Mouse (Mus musculus) embryonic facial prominence, embryonic 12.5 days (tissue): ENCODE data around the gene Triml2. TPM values are rescaled to one million over a fixed set of nuclear protein-coding genes. Genes with fewer than 3 reads are reported as not detected.

Source experiments
- ATAC-seq: fragments of 200-750 bp; cut with Nextera tagmentation; 2 replicates; pipeline ENCODE4 v1.8.0; 2017; ENCODE audit not compliant: insufficient number of reproducible peaks, insufficient read depth, low FRiP score, low TSS enrichment
- H3K27ac ChIP-seq: fragments of 300-500 bp; sonication (generic); 2 replicates; pipeline ENCODE4 v1.5.1; 2016; ENCODE audit warnings: mild to moderate bottlenecking
- H3K27me3 ChIP-seq: fragments of 300-500 bp; sonication (generic); 2 replicates; pipeline ENCODE4 v1.6.1; 2016; ENCODE audit warnings: mild to moderate bottlenecking, moderate library complexity
- H3K36me3 ChIP-seq: fragments of 300-500 bp; sonication (generic); 2 replicates; pipeline ENCODE4 v1.6.1; 2016; ENCODE audit warnings: mild to moderate bottlenecking
- H3K4me1 ChIP-seq: fragments of 300-500 bp; sonication (generic); 2 replicates; pipeline ENCODE4 v1.6.1; 2016
- H3K4me2 ChIP-seq: fragments of 300-500 bp; sonication (generic); replicated peaks from 2 replicates; pipeline ENCODE4 v1.6.1; 2016; ENCODE audit warnings: mild to moderate bottlenecking, moderate library complexity
- H3K4me3 ChIP-seq: fragments of 300-500 bp; sonication (generic); 2 replicates; pipeline ENCODE4 v1.5.1; 2016; ENCODE audit warnings: mild to moderate bottlenecking
- H3K9ac ChIP-seq: fragments of 300-500 bp; sonication (generic); 2 replicates; pipeline ENCODE4 v1.6.1; 2016; ENCODE audit warnings: mild to moderate bottlenecking, moderate library complexity
- H3K9me3 ChIP-seq: fragments of 300-500 bp; sonication (generic); 2 replicates; pipeline ENCODE4 v1.6.1; 2016; ENCODE audit warnings: mild to moderate bottlenecking, moderate library complexity
- WGBS: fragments of 180-500 bp; shearing (Covaris S2); methylation state at CpG from one replicate; pipeline ENCODE4 v1.1.7; 2016; 5-methylcytosine and 5-hydroxymethylcytosine counted together
- polyA plus RNA-seq: library from polyadenylated mRNA; unstranded; fragments of >200 nt; fragmentation: Nextera tagmentation; extraction: Ambion mirVana; gene quantifications from 2 replicates; pipeline ENCODE4 v1.2.1, GENCODE M21; 2016

Triml2 gene
- polyA plus RNA-seq, 1 experiment from 2014 or later = not detected

DNA sequence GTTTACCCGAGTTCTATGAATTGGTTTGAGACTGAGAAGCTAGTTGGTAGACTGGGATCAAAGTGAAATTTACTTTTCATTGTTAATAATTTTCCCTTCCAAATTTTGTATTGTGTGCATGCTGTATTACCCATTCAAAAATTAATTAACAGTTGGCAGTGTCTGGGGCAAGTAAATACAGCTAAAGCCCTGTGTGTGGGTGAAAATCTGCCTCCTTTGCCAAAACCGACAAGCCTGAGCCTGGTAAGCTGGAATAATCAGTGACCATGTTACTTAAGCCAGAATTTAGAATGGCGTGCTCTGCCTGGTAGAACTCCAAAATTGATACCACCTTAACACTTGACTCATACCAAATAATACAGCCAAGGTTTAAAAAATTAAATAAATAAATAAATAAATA lies 63.0 kb downstream of the Triml2 start:
- H3K4me2 ChIP-seq = no peak overlapping the region
- no peaks in the 10 kb centered on the region for H3K27me3 ChIP-seq
- H3K4me1 ChIP-seq = no peaks in the 10 kb centered on the region
- H3K9me3 ChIP-seq = no peaks in the 10 kb centered on the region
- no peaks in the 10 kb centered on the region for H3K36me3 ChIP-seq
- H3K9ac ChIP-seq = no peak overlapping the region
- H3K27ac ChIP-seq = no peak overlapping the region
- 77% methylated on average over 3 of the region's 3 CpGs for WGBS
- no peak overlapping the region for H3K4me3 ChIP-seq
- no peak for ATAC-seq

Other genes with a start within 250 kb of the Triml2 start
- not detected in 2 replicates for gene Triml1, start 39.1 kb upstream of the Triml2 start, polyA plus RNA-seq
- gene Zfp42, start 126.4 kb downstream of the Triml2 start, polyA plus RNA-seq = not detected in 2 replicates